Mouse (Mus musculus): ENCODE measurements at regions not wholly inside any gene's neighbourhood (a gene's known extent, or its start where the extent isn't known, plus 50 kb on each side); places are given as distances from the start of the nearest gene placed in this dataset.

GRCm38 (mm10) chr1:185962606-185963005, 154.5 kb downstream of the Lyplal1 start:
- Histone ChIP-seq H3K9ac (ENCODE audit: low read length) (no peak overlapping the region), H3K36me3 (ENCODE audit: control insufficient read depth, insufficient read depth, low read length) (no peaks in the 10 kb centered on the region), H3K9me3 (ENCODE audit: control insufficient read depth, low read length) (no peaks in the 10 kb centered on the region), H3K4me1 (replicated peaks; ENCODE audit: control insufficient read depth, insufficient read depth, low read length) (no peaks in the 10 kb centered on the region), H3K27ac (ENCODE audit: low read depth, low read length) (no peak overlapping the region), H3K27me3 (ENCODE audit: control insufficient read depth, insufficient read depth, low read length) (no peaks in the 10 kb centered on the region), H3K4me3 (ENCODE audit: low read depth, low read length) (no peak overlapping the region), H3K4me2 (ENCODE audit: low read depth, low read length, severe bottlenecking) (no peak overlapping the region)
- DNase-seq (ENCODE audit: low spot score), result no peak
- no peak for ATAC-seq (replicated peaks; ENCODE audit: low FRiP score)
- 97% methylated on average over 3 of the region's 3 CpGs for WGBS

- Histone ChIP-seq H3K4me1 (replicated peaks; ENCODE audit: control insufficient read depth, insufficient read depth, low read length) (no peaks in the 10 kb centered on the region), H3K27me3 (ENCODE audit: control insufficient read depth, insufficient read depth, low read length) (no peaks in the 10 kb centered on the region), H3K4me3 (ENCODE audit: low read depth, low read length) (no peak overlapping the region), H3K27ac (ENCODE audit: low read depth, low read length) (no peak overlapping the region), H3K36me3 (ENCODE audit: control insufficient read depth, insufficient read depth, low read length) (no peaks in the 10 kb centered on the region), H3K4me2 (ENCODE audit: low read depth, low read length, severe bottlenecking) (no peak overlapping the region), H3K9ac (ENCODE audit: low read length) (no peak overlapping the region), H3K9me3 (ENCODE audit: control insufficient read depth, low read length) (no peaks in the 10 kb centered on the region)
- DNase-seq (ENCODE audit: low spot score), result no peak
- ATAC-seq (replicated peaks; ENCODE audit: low FRiP score), result no peak
- WGBS, result 95% methylated on average over 2 of the region's 2 CpGs
These were observed 153.3 kb downstream of the Lyplal1 start for GRCm38 (mm10) chr1:185963773-185964172.

GRCm38 (mm10) chr1:185964426-185964825, 152.7 kb downstream of the Lyplal1 start:
- Histone ChIP-seq H3K27me3 (ENCODE audit: control insufficient read depth, insufficient read depth, low read length) (no peaks in the 10 kb centered on the region), H3K4me1 (replicated peaks; ENCODE audit: control insufficient read depth, insufficient read depth, low read length) (no peaks in the 10 kb centered on the region), H3K9me3 (ENCODE audit: control insufficient read depth, low read length) (no peaks in the 10 kb centered on the region), H3K27ac (ENCODE audit: low read depth, low read length) (no peak overlapping the region), H3K36me3 (ENCODE audit: control insufficient read depth, insufficient read depth, low read length) (no peaks in the 10 kb centered on the region), H3K4me2 (ENCODE audit: low read depth, low read length, severe bottlenecking) (no peak overlapping the region), H3K9ac (ENCODE audit: low read length) (no peak overlapping the region), H3K4me3 (ENCODE audit: low read depth, low read length) (no peak overlapping the region)
- no peak for ATAC-seq (replicated peaks; ENCODE audit: low FRiP score)
- WGBS, result 87% methylated on average over 6 of the region's 6 CpGs
- no peak for DNase-seq (ENCODE audit: low spot score)

- no peaks in the 10 kb centered on the region for H3K36me3 ChIP-seq (ENCODE audit: control insufficient read depth, insufficient read depth, low read length)
- no peak overlapping the region for H3K9ac ChIP-seq (ENCODE audit: low read length)
- no peak overlapping the region for H3K27ac ChIP-seq (ENCODE audit: low read depth, low read length)
- no peaks in the 10 kb centered on the region for H3K27me3 ChIP-seq (ENCODE audit: control insufficient read depth, insufficient read depth, low read length)
- H3K4me1 ChIP-seq (replicated peaks; ENCODE audit: control insufficient read depth, insufficient read depth, low read length), result no peaks in the 10 kb centered on the region
- ATAC-seq (replicated peaks; ENCODE audit: low FRiP score) (no peak), DNase-seq (ENCODE audit: low spot score) (no peak)
- no peak overlapping the region for H3K4me2 ChIP-seq (ENCODE audit: low read depth, low read length, severe bottlenecking)
- no peaks in the 10 kb centered on the region for H3K9me3 ChIP-seq (ENCODE audit: control insufficient read depth, low read length)
- no peak overlapping the region for H3K4me3 ChIP-seq (ENCODE audit: low read depth, low read length)
- WGBS, result 83% methylated on average over 4 of the region's 4 CpGs
These were observed 149.9 kb downstream of the Lyplal1 start for GRCm38 (mm10) chr1:185967227-185967626.

- H3K4me3 ChIP-seq (ENCODE audit: low read depth, low read length), result no peak overlapping the region
- H3K4me1 ChIP-seq (replicated peaks; ENCODE audit: control insufficient read depth, insufficient read depth, low read length), result no peaks in the 10 kb centered on the region
- no peaks in the 10 kb centered on the region for H3K36me3 ChIP-seq (ENCODE audit: control insufficient read depth, insufficient read depth, low read length)
- H3K9me3 ChIP-seq (ENCODE audit: control insufficient read depth, low read length), result no peaks in the 10 kb centered on the region
- ATAC-seq (replicated peaks; ENCODE audit: low FRiP score) (no peak), DNase-seq (ENCODE audit: low spot score) (no peak)
- no peaks in the 10 kb centered on the region for H3K27me3 ChIP-seq (ENCODE audit: control insufficient read depth, insufficient read depth, low read length)
- no peak overlapping the region for H3K4me2 ChIP-seq (ENCODE audit: low read depth, low read length, severe bottlenecking)
- no peak overlapping the region for H3K9ac ChIP-seq (ENCODE audit: low read length)
- 84% methylated on average over 6 of the region's 6 CpGs for WGBS
- no peak overlapping the region for H3K27ac ChIP-seq (ENCODE audit: low read depth, low read length)
These were observed 149.3 kb downstream of the Lyplal1 start for GRCm38 (mm10) chr1:185967816-185968215.

- H3K4me2 ChIP-seq (ENCODE audit: low read depth, low read length, severe bottlenecking), result no peak overlapping the region
- DNase-seq (ENCODE audit: low spot score) (no peak), ATAC-seq (replicated peaks; ENCODE audit: low FRiP score) (no peak)
- no peak overlapping the region for H3K9ac ChIP-seq (ENCODE audit: low read length)
- H3K4me1 ChIP-seq (replicated peaks; ENCODE audit: control insufficient read depth, insufficient read depth, low read length), result no peaks in the 10 kb centered on the region
- H3K27me3 ChIP-seq (ENCODE audit: control insufficient read depth, insufficient read depth, low read length), result no peaks in the 10 kb centered on the region
- WGBS, result 79% methylated on average over 3 of the region's 3 CpGs
- no peak overlapping the region for H3K27ac ChIP-seq (ENCODE audit: low read depth, low read length)
- no peaks in the 10 kb centered on the region for H3K9me3 ChIP-seq (ENCODE audit: control insufficient read depth, low read length)
- H3K4me3 ChIP-seq (ENCODE audit: low read depth, low read length), result no peak overlapping the region
- no peaks in the 10 kb centered on the region for H3K36me3 ChIP-seq (ENCODE audit: control insufficient read depth, insufficient read depth, low read length)
These were observed 148.5 kb downstream of the Lyplal1 start for GRCm38 (mm10) chr1:185968642-185969041.

GRCm38 (mm10) chr1:185969231-185969630, 147.9 kb downstream of the Lyplal1 start:
- H3K27ac ChIP-seq (ENCODE audit: low read depth, low read length), result no peak overlapping the region
- H3K4me2 ChIP-seq (ENCODE audit: low read depth, low read length, severe bottlenecking), result no peak overlapping the region
- H3K9ac ChIP-seq (ENCODE audit: low read length), result no peak overlapping the region
- H3K36me3 ChIP-seq (ENCODE audit: control insufficient read depth, insufficient read depth, low read length), result no peaks in the 10 kb centered on the region
- no peaks in the 10 kb centered on the region for H3K4me1 ChIP-seq (replicated peaks; ENCODE audit: control insufficient read depth, insufficient read depth, low read length)
- H3K27me3 ChIP-seq (ENCODE audit: control insufficient read depth, insufficient read depth, low read length), result no peaks in the 10 kb centered on the region
- no peak overlapping the region for H3K4me3 ChIP-seq (ENCODE audit: low read depth, low read length)
- ATAC-seq (replicated peaks; ENCODE audit: low FRiP score) (no peak), DNase-seq (ENCODE audit: low spot score) (no peak)
- no peaks in the 10 kb centered on the region for H3K9me3 ChIP-seq (ENCODE audit: control insufficient read depth, low read length)
- 48% methylated on average over 2 of the region's 2 CpGs for WGBS

GRCm38 (mm10) chr1:185977075-185977474, 140.0 kb downstream of the Lyplal1 start:
- H3K36me3 ChIP-seq (ENCODE audit: control insufficient read depth, insufficient read depth, low read length), result no peaks in the 10 kb centered on the region
- H3K4me1 ChIP-seq (replicated peaks; ENCODE audit: control insufficient read depth, insufficient read depth, low read length), result no peaks in the 10 kb centered on the region
- no peak for ATAC-seq (replicated peaks; ENCODE audit: low FRiP score)
- no peak overlapping the region for H3K4me3 ChIP-seq (ENCODE audit: low read depth, low read length)
- no peak overlapping the region for H3K27ac ChIP-seq (ENCODE audit: low read depth, low read length)
- WGBS, result 85% methylated on average over 2 of the region's 2 CpGs
- H3K27me3 ChIP-seq (ENCODE audit: control insufficient read depth, insufficient read depth, low read length), result no peaks in the 10 kb centered on the region
- DNase-seq (ENCODE audit: low spot score), result no peak
- H3K9me3 ChIP-seq (ENCODE audit: control insufficient read depth, low read length), result no peaks in the 10 kb centered on the region
- H3K4me2 ChIP-seq (ENCODE audit: low read depth, low read length, severe bottlenecking), result no peak overlapping the region
- no peak overlapping the region for H3K9ac ChIP-seq (ENCODE audit: low read length)

GRCm38 (mm10) chr1:185989432-185989831, 127.7 kb downstream of the Lyplal1 start:
- Histone ChIP-seq H3K36me3 (ENCODE audit: control insufficient read depth, insufficient read depth, low read length) (no peaks in the 10 kb centered on the region), H3K9ac (ENCODE audit: low read length) (no peak overlapping the region), H3K4me1 (replicated peaks; ENCODE audit: control insufficient read depth, insufficient read depth, low read length) (no peaks in the 10 kb centered on the region), H3K27ac (ENCODE audit: low read depth, low read length) (no peak overlapping the region), H3K4me3 (ENCODE audit: low read depth, low read length) (no peak overlapping the region), H3K9me3 (ENCODE audit: control insufficient read depth, low read length) (no peaks in the 10 kb centered on the region), H3K27me3 (ENCODE audit: control insufficient read depth, insufficient read depth, low read length) (no peaks in the 10 kb centered on the region), H3K4me2 (ENCODE audit: low read depth, low read length, severe bottlenecking) (no peak overlapping the region)
- DNase-seq (ENCODE audit: low spot score) (no peak), ATAC-seq (replicated peaks; ENCODE audit: low FRiP score) (no peak)
- WGBS, result 79% methylated on average over 8 of the region's 8 CpGs

Measured in forebrain, embryonic 11.5 days (tissue).